ENCODE assay signal across 15 mouse cellular contexts in the genomic region with DNA sequence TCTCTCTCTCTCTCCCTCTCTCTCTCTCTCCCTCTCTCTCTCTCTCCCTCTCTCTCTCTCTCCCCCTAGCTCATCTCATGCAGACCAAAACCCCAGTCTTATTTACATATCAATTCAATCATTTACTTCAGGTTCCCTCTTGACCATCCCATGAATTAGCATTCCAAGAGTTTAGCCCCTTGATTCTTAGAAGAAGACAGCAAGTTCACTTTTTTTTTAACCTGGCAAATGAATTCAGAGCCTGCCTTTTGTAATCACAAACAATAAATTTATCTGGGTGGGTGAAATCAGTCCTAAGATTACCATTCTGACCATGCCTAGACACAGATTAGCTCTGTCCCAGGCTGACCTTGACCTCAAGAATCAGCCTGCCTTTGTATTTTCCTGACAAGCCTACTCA.
"Had no signal": no experiment of that assay in that cellular context is flagged by ENCODE, and none has a peak within 500 bp of the region (broad histone marks: within the 10 kb centered on the region; RNA-seq: fewer than 3 reads in every experiment).

No protein-coding gene starts in this region.

- H3K4me1 ChIP-seq: megakaryocyte, embryonic 14.5 days; midbrain, embryonic 13.5 days; midbrain, embryonic 15.5 days; neural tube, embryonic 12.5 days had no signal

- H3K27me3 ChIP-seq: megakaryocyte, embryonic 14.5 days; midbrain, embryonic 13.5 days; midbrain, embryonic 15.5 days; neural tube, embryonic 12.5 days had no signal

- ATAC-seq: midbrain, embryonic 13.5 days; midbrain, embryonic 15.5 days had no signal

- H3K36me3 ChIP-seq: midbrain, embryonic 13.5 days; midbrain, embryonic 15.5 days; neural tube, embryonic 12.5 days had no signal

- H3K9me3 ChIP-seq: midbrain, embryonic 15.5 days had no signal

- H3K9ac ChIP-seq: lung, embryonic 14.5 days; midbrain, embryonic 13.5 days; midbrain, embryonic 15.5 days; neural tube, embryonic 12.5 days had no signal

- H3K4me2 ChIP-seq: lung, embryonic 14.5 days; midbrain, embryonic 11.5 days; midbrain, embryonic 13.5 days; midbrain, embryonic 15.5 days; neural tube, embryonic 12.5 days had no signal

- H3K27ac ChIP-seq: macrophage; midbrain, embryonic 13.5 days; midbrain, embryonic 15.5 days; neural tube, embryonic 12.5 days had no signal

- H3K4me3 ChIP-seq: megakaryocyte, embryonic 14.5 days; midbrain, embryonic 13.5 days; midbrain, embryonic 15.5 days; neural tube, embryonic 12.5 days had no signal

- DNase-seq: lung, adult 18-20 months; lung, embryonic 14.5 days; lung, postnatal 10 days; right cerebral cortex, postnatal 25 days; right cerebral cortex, postnatal 4 days; spleen, adult 18-20 months; thymus, adult 18-20 months; thymus, postnatal 14 days; thymus, postnatal 36 days had no signal
